Mouse (Mus musculus) megakaryocyte, embryonic 14.5 days (primary cell): ENCODE results near the gene Jakmip3.

Experiments used
- FLI1 ChIP-seq: IDR thresholded peaks from 2 replicates; pipeline ENCODE4 v1.6.1; 2012; ENCODE audit warnings: low read length, inconsistent platforms, mixed read lengths
- GATA1 ChIP-seq: IDR thresholded peaks from 3 replicates; pipeline ENCODE4 v1.6.1; 2012; ENCODE audit warnings: mixed read lengths, low read length, inconsistent platforms, borderline replicate concordance

- no peak for TF ChIP-seq FLI1
- no peak for TF ChIP-seq GATA1
These were observed 296 bp upstream of the Jakmip3 start for GRCm38 (mm10) chr7:138940256-138940611.
